Mouse (Mus musculus): ENCODE results near the gene Dcdc2b.

Dcdc2b gene

GRCm38 (mm10) chr4:129621283-129621841 is 7.3 kb upstream of the Dcdc2b start:
- no peak for DNase-seq (ENCODE audit: low spot score)

DNA sequence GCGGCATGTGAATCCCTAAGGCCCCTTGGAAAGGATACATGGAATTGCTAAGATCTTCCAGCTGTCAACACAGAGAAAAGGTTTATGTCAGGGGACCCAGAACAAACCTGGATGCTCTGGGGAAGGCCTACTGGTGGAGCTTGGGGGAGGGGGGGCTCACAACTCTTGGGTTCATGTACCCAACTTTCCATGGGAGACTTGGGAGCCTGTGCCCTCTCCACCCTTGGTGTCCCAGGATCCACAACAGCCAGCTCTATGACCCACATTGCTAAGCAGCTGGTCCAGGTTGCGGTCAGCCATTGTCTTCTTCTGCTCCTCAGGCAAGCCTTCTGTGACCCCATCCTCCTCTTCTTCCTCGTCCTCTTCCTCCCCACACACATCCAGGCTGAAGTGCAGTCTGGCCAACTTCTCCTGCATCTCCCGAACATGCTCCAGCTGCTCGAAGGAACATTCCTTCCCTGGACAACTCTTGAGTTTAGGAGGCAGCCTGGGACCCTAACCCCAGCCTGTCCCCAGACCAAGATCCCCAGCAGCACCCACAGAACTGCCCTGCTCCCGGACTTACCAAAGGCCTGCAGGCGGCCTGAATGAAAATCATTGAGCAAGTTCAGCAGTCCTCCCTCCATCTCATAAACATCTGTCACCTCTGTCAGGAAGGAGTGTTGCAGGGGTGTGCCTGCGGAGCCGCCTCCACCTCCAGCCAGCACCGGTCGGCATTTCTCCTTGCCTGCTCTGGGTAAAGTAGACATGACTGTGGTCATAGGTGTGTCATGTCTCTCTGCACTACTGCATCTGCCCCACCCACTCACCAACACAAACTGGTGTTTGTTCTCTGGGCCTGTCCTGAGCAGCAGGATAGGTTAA is 6.6 kb upstream of the Dcdc2b start:
- no peak for DNase-seq (ENCODE audit: low spot score)

DNA sequence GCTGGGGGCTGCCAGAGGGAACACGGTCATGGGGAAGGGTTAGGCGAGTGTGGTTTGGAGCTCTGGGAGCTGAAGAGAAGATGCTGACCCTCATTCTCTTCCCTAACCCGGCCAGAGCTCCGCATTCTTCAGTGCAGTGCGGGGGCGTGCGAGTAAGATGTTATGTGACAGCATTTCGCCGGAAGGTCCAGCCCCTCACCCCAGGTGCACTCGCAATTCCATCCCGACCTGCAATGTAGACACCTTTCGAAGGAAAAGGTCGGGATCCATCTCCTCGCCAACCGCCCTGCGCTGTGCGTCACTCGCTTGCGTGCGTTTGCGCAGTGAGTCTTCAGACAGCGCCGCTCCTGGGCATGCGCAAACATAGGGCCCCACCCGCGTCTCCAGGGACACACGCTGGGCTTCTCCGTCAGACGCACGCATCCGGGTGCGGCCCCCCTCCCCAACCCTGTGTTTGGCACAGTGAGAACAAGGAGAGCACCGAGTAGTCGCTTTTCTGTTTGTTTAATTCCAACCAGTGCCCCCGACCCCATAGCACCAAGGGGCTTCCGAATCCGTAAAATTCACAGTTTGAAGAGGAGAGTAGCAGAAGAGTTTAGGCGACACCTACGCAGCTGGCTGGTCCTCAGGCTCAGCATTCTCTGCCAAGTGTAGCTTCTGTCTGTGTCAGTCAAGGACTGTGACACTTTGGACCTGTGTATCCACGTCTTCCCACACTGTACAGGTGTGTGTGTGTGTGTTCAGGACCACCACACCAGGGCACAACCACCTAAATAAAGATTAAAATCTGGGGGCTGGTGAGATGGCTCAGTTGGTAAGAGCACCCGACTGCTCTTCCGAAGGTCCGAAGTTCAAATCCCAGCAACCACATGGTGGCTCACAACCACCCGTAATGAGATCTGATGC is 5.0 kb upstream of the Dcdc2b start, which contains the start of gene Iqcc:
TSS of gene Iqcc (minus strand) at position 314 of the 906 bp plus-strand sequence.
- peak; percentile 95 for DNase-seq (ENCODE audit: low spot score)

- DNase-seq (ENCODE audit: low spot score) = no peak
These were observed 4.0 kb upstream of the Dcdc2b start for GRCm38 (mm10) chr4:129618031-129618430.

GRCm38 (mm10) chr4:129617121-129617641 is 3.1 kb upstream of the Dcdc2b start:
- no peak for DNase-seq (ENCODE audit: low spot score)

- DNase-seq (ENCODE audit: low spot score) = no peak
These were observed 2.6 kb upstream of the Dcdc2b start for GRCm38 (mm10) chr4:129616631-129617030.

- no peak for DNase-seq (ENCODE audit: low spot score)
These were observed 1.8 kb upstream of the Dcdc2b start for GRCm38 (mm10) chr4:129615801-129616290.

GRCm38 (mm10) chr4:129610472-129610871 is 3.6 kb downstream of the Dcdc2b start:
- DNase-seq (ENCODE audit: low spot score) = no peak

DNA sequence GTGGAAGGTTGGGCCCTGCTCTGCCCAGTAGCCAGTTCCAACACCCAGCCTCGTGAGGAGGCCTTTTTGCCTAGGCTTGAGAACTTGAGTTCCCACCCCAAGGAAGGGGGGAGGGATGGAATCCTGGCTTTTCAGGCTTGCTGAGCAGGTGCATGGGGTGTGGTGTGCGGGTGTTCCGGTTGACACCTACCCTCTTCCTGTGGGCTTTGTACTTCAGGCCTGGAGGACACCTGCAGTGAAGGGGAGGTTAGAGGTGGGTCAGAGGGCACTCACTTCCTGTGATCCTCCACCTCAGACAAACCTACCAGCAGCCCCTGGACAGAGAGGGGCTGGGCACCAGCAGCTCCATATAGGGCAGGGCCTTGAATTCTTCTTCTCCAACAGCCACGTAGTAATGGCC is 4.0 kb downstream of the Dcdc2b start:
- DNase-seq (ENCODE audit: low spot score) = no peak

- no peak for DNase-seq (ENCODE audit: low spot score)
These were observed 4.9 kb downstream of the Dcdc2b start for GRCm38 (mm10) chr4:129609139-129609631.

GRCm38 (mm10) chr4:129608426-129609025 is 5.5 kb downstream of the Dcdc2b start:
- peak; percentile 72 for DNase-seq (ENCODE audit: low spot score)

DNA sequence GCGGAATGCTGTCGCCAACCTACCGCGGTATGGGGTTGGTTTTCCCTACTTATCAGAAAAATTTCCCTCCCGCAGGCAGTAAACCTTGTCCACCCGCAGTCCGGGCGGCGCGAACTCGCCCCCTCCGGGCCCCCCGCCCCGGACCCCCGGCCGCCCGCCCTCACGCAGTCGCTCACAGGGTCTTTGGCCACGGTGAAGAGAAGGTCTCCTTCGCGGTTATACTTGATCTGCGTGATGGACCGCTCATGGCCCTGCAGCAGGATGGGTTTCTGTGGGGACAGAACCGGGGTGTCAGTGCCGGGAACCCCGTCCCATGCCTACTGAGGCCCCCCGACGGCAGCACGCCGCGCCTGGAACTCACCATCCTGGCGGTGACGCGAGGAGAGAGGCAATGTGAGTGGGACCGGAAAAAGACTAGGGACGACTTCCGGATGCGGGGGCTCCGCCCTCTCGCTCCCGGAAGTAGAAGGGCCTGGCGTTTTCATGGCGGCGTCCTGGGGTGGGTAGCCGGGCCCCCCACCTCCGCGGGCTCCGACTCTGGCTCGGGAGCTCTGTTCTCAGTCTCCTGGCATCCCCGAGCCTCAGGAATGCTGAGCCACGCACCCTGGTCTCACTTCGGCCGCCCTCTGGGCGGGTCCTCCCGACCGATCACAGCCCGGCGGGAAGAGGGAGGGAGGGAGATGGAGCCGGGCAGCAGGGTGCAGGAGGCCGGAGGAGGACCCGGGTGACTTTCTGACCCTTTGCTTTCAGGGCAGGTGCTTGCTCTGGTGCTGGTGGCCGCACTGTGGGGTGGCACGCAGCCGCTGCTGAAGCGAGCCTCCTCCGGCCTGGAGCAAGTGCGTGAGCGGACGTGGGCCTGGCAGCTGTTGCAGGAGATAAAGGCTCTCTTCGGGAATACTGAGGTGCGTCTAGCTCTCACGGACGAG is 13.6 kb downstream of the Dcdc2b start, which contains the start of the genes Eif3i and Tmem234:
TSS of gene Eif3i (minus strand) at position 416 of the 926 bp plus-strand sequence.
TSS of gene Tmem234 (plus strand) at position 436 of the 926 bp plus-strand sequence.
- DNase-seq (ENCODE audit: low spot score) = peak; percentile 69

DNA sequence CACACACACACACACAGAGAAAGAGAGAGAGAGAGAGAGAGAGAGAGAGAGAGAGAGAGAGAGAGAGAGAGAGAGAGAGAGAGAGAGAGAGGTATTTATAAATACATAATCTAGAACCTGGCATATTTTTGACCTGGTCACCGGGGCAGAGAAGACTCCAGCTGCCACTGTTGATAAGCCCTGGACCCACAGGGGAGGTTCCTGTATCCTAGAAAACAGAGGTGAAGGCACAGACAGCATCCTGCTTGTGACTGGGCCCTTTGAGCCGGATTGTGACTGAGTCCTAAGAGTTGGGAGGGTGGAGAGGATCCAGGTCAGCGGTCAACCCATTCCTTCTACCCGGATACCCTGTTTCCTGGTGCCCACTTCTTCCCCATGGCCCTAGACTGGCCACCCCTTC is 25.2 kb downstream of the Dcdc2b start:
- DNase-seq (ENCODE audit: low spot score) = no peak

- DNase-seq (ENCODE audit: low spot score) = no peak
These were observed 27.1 kb downstream of the Dcdc2b start for GRCm38 (mm10) chr4:129586943-129587342.

DNA sequence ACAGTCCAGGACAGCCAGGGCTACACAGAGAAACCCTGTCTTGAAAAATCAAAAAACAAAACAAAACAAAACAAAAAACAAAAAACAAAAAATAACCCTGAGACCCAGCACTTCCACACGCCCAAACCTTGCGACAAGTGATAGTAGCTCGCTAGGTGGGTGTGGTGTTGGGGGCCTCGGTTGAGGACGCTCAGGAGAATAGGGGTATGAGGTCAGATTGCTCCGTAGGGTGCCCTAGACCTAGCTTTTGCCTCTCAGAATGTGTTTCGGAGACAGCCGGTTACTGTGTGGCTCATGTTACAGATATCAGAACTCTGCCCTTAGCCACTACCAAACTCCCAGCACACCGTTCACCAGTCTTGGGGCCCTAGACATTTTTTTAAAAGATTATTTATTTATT is 28.3 kb downstream of the Dcdc2b start:
- DNase-seq (ENCODE audit: low spot score) = no peak

DNA sequence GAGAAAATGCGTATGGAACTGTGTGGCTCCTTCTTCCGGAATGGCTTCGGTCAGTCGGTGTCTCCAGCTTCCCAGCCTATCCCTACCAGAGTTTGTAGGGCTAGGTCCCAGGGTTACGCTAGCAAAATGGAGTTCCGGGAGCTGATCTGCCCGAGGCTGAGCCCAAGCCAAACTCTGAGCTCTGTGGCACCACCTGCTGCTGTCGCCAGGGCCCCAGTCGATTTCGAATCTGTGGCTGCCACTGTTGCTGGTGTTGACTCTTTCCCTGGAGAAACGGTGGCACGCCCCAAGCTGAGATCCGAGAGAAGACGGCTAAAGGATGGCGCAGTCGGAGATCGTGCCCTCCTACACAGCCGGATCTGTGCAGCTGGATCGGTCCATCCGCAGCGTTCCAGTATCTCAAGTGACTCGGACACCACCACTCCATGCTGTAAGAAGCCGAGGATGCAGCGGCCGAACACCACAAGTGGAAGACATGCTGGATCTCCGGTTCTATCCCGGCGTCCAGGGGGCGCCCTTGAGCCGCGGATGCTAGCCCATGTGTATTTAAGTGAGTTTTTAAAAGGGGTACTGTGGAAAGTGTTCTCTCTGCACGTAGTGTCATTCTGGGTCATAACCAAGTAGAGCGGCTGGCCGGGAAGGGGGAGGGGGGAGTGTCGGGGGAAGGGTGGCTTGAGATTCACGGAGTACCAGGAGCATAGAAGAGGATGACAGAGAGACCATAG is 29.0 kb downstream of the Dcdc2b start:
- peak; percentile 81 for DNase-seq (ENCODE audit: low spot score)

- DNase-seq (ENCODE audit: low spot score) = no peak
These were observed 29.7 kb downstream of the Dcdc2b start for GRCm38 (mm10) chr4:129584370-129584769.

GRCm38 (mm10) chr4:129582251-129582650 is 31.8 kb downstream of the Dcdc2b start:
- no peak for DNase-seq (ENCODE audit: low spot score)

DNA sequence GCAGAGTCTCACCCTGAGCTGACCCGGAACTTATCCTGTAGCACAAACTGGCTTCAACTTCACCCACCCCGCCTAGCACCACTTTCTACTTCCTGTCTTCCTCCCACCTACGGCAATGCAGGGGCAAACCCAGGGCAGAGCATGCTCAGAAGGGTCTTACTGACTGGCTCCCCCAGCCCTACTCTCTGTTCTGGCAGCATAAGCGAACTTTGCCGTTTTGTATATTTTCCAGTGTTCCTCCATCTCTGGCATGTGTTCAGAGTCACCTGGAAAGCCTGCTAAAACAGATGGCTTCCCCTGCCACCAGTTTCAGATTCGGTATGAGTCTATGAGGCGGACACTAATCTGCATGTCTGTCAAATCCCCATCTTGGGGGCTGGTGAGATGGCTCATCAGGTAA is 33.7 kb downstream of the Dcdc2b start:
- DNase-seq (ENCODE audit: low spot score) = no peak
